Mouse (Mus musculus): ENCODE measurements at regions not wholly inside any gene's neighbourhood (a gene's known extent, or its start where the extent isn't known, plus 50 kb on each side); places are given as distances from the start of the nearest gene placed in this dataset.
A peak's percentile ranks its signal among the peaks of the same experiment; 100 is the strongest.

DNA sequence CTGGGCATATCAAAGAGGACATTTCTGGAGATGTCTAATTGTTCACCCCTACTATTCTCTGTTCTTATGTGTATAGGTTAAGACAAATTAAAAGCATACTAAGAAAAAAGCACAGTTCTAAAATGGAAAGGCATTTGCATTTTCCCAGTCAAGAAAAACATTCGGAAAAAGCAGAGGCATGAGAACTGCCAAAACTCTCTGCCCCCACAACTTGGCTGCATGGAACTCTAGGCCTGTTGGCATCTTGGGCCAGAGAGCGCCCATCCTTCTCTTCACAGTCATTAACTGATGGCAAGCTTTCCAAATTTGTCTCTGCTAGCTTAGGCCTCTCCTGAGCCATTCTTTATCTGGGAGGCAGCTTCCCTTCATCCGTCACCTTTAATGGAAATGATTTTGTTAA, 281.6 kb downstream of the Tex13c3 start:
- DNase-seq (ENCODE audit: low spot score in 2 of 2) = no peak

DNA sequence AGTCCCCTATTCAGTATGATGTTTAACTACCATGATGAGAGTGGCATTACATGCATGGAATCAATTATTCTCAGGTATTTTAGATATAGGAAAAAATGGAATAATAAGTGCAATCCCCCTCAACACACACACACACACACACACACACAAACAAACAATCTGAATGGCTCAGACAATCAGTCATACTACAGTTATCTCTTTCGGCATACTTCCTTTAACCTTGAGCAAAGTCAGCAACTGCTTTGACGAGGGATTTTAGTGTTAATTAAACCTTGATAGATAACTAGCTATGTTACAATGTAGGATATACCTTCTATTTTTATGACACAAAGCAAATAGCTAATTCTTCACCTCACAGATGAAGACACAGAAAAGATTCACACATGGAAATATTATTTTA, 312.1 kb downstream of the Tex13c3 start:
- no peak for DNase-seq (ENCODE audit: low spot score in 2 of 2)

DNA sequence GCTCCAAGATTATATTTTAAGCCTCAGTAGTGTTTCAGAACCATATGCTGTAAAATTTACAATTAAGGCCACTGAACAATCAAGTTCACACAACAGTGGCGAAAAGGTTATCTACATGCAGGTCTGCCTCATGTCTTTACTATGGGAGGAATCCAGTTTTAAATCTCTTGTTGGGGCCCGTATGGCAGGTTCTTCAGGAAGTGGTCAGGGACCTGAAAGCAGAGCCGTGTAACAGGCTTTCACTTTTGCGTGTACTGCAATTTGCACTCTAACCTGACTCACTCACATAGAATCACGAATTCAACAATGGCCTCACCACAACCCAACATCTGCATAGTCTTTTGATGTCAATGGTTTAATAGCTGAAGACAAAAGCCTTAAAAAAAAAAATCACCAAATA, 312.6 kb downstream of the Tex13c3 start:
- DNase-seq (ENCODE audit: low spot score in 2 of 2) = no peak

- DNase-seq (ENCODE audit: low spot score in 2 of 2) = no peak
These were observed 313.0 kb downstream of the Tex13c3 start for GRCm38 (mm10) chrX:19168111-19168510.

GRCm38 (mm10) chrX:19167121-19167853, 313.8 kb downstream of the Tex13c3 start:
- DNase-seq (ENCODE audit: low spot score in 2 of 2) = peak in 1 of 2 experiments; percentile 1

GRCm38 (mm10) chrX:19165891-19166644, 315.1 kb downstream of the Tex13c3 start:
- DNase-seq (ENCODE audit: low spot score in 2 of 2) = no peak

DNA sequence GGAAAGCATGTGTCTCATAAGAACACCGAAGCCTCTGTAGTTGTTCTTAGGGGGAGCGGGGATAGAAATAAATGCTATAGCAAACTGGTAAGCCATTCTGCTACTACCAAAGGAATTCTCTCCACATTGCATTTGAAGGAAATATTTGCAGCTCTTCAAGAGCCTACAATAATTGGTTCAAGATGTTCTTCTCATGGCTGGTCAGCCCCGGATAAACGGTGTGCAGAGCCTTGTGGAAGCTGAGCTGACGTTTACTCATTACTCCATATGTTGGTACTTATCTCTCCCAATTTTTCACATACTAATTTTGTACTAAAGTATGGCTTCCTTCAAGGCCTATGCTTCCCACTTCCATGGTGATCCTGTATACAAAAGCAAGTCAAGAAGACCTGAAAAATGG, 317.0 kb downstream of the Tex13c3 start:
- DNase-seq (ENCODE audit: low spot score in 2 of 2) = no peak

GRCm38 (mm10) chrX:19162958-19163357, 318.2 kb downstream of the Tex13c3 start:
- DNase-seq (ENCODE audit: low spot score in 2 of 2) = no peak

DNA sequence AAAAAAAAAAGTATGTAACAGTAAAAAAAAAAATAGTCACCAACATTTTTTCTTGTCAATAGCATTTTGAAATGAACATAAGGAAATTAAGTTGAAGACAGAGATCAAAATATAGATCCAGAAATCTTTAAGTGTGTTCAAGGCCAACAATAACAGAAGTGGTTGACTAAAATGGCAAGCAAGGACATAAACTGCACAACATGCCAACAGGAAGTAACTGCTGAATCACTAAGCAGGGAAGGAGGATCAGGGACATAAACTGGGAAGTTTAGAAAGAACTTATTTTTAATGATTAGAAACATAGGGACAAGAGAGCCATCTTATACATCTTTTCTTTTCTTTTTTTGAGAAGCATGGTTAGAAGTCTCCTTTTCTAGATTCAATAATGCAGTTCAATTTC, 318.8 kb downstream of the Tex13c3 start:
- no peak for DNase-seq (ENCODE audit: low spot score in 2 of 2)

- no peak for DNase-seq (ENCODE audit: low spot score in 2 of 2)
These were observed 320.7 kb downstream of the Tex13c3 start for GRCm38 (mm10) chrX:19160275-19160930.

DNA sequence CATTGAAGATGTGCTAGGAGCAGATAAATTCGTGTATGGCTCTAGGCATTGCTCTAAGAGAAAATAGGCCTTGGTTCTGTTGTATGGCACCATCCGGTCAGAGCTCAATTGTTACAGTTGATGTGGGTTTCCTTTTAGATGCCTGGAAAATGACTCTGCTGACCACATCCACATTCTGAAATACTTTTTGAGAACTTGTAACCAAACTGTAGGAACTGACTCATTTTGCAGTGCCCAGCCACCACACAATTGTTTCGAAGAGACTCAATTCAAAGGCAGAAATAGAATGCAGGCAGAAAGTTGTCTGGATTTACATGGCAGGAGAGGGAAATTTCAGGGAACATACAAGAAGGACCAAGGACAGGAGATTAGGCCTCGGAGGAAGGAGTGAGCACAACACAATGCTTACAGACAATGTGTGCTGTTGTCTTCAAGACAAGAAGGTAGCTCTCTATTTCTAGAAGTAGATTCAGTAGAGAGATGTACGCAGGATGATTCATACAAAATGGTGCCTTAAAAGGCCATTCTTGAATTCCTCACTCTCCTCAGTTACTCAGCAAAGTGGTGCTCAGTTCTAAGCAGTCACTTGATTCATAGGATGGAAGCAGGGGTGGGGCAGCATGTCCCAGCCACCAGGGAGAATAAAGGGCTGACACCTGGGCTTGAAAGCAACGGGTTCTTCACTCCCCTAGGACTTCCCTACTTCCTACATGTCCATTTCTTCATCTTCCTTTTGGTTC, 323.5 kb downstream of the Tex13c3 start:
- no peak for DNase-seq (ENCODE audit: low spot score in 2 of 2)

- no peak for DNase-seq (ENCODE audit: low spot score in 2 of 2)
These were observed 327.5 kb downstream of the Tex13c3 start for GRCm38 (mm10) chrX:19153619-19154018.

GRCm38 (mm10) chrX:19152170-19152861, 328.8 kb downstream of the Tex13c3 start:
- no peak for DNase-seq (ENCODE audit: low spot score in 2 of 2)

- no peak for DNase-seq (ENCODE audit: low spot score in 2 of 2)
These were observed 330.5 kb downstream of the Tex13c3 start for GRCm38 (mm10) chrX:19150606-19151005.

DNA sequence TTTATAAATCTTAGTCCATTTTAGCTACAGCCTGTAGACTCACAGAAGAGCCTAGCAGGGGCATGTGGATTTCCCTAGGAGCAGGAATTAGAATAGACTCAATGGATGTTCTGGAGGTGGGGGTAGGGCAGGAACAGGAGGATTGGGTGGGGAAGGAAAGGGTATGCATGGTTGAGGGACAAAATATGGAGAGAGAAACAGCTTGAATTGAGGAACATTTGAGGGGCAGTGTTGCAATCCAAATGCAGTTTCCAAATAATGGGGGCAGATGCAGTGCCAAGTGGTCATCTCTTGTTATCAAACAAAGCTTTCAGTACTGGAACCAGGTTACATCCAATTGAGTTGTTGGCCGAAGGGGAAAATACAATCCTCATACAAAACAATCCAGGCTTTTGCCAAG, 332.4 kb downstream of the Tex13c3 start:
- DNase-seq (ENCODE audit: low spot score in 2 of 2) = no peak

DNA sequence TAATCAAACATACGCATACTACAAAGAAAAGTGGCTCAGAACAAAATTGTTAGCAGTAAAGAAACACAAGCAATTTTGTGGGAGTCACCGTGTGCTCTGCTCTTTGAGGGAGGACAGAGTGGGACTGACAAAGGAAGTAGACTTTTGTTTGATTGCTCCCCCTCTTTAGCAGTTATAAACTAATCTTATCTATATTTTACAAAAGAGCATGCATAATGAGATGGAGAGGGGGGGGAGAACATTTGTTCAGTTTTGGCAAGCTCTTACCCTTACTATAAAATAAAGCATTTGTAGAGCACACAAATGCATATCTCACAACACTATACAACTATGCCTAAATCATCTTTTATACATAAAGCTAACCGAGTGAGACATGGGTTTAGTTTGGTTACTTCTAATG, 332.9 kb downstream of the Tex13c3 start:
- DNase-seq (ENCODE audit: low spot score in 2 of 2) = no peak

- DNase-seq (ENCODE audit: low spot score in 2 of 2) = no peak
These were observed 368.4 kb downstream of the Tex13c3 start for GRCm38 (mm10) chrX:19112753-19113152.

DNA sequence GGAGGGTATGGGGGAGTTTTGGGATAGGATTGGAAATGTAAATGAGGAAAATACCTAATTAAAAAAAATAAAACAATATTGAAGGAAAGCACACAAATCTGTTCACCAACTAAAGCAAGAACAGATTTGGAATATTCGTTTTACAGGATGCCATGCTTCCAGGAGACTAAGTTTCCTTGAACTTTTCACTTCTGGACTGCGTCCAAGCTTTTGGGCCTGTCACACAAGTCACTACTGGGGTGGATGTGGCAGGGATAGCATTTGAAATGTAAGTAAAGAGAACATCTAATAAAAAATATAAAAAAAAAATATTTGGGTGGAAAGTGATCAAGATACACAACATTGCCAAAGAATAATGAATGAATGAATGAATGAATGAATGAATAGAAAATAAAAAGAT, 378.2 kb downstream of the Tex13c3 start:
- no peak for DNase-seq (ENCODE audit: low spot score in 2 of 2)

GRCm38 (mm10) chrX:19095960-19096359, 385.2 kb downstream of the Tex13c3 start:
- DNase-seq (ENCODE audit: low spot score in 2 of 2) = no peak

GRCm38 (mm10) chrX:19084435-19084834, 396.7 kb downstream of the Tex13c3 start:
- DNase-seq (ENCODE audit: low spot score in 2 of 2) = no peak

- no peak for DNase-seq (ENCODE audit: low spot score in 2 of 2)
These were observed 401.1 kb downstream of the Tex13c3 start for GRCm38 (mm10) chrX:19080021-19080420.
